Mouse (Mus musculus) stomach, postnatal 0 days (tissue): ENCODE results near the gene H60c. TPM values are rescaled to one million over a fixed set of nuclear protein-coding genes. Genes with fewer than 3 reads are reported as not detected.
A peak's percentile ranks its signal among the peaks of the same experiment; 100 is the strongest.
"Not testable (repeated sequence)": the region's sequence is repeated elsewhere in the genome, so short reads cannot be mapped to it uniquely, and the experiment has no call there.

Experiments used
- ATAC-seq: fragments of 200-750 bp; cut with Nextera tagmentation; 2 replicates; pipeline ENCODE4 v1.8.0; 2017; ENCODE audit not compliant: low FRiP score, low TSS enrichment
- DNase-seq: peaks from one replicate; pipeline ENCODE4 v3.0.0-alpha.2; 2016; ENCODE audit warnings: low spot score
- H3K27ac ChIP-seq: fragments of 300-500 bp; sonication (generic); replicated peaks from 2 replicates; pipeline ENCODE4 v1.5.1; 2014; ENCODE audit warnings: mild to moderate bottlenecking, control low read depth
- H3K27me3 ChIP-seq: fragments of 300-500 bp; sonication (generic); 2 replicates; pipeline ENCODE4 v1.6.1; 2014; ENCODE audit warnings: low read length; ENCODE audit not compliant: control insufficient read depth, insufficient read depth
- H3K36me3 ChIP-seq: fragments of 300-500 bp; sonication (generic); 2 replicates; pipeline ENCODE4 v1.6.1; 2014; ENCODE audit warnings: low read length, mixed read lengths; ENCODE audit not compliant: control insufficient read depth, insufficient read depth
- H3K4me1 ChIP-seq: fragments of 300-500 bp; sonication (generic); replicated peaks from 2 replicates; pipeline ENCODE4 v1.6.1; 2014; ENCODE audit warnings: antibody characterized with exemption; ENCODE audit not compliant: control insufficient read depth, insufficient read depth
- H3K4me2 ChIP-seq: fragments of 300-500 bp; sonication (generic); replicated peaks from 2 replicates; pipeline ENCODE4 v1.6.1; 2014; ENCODE audit warnings: low read depth, mild to moderate bottlenecking, control low read depth, moderate library complexity
- H3K4me3 ChIP-seq: fragments of 300-500 bp; sonication (generic); 2 replicates; pipeline ENCODE4 v1.5.1; 2014; ENCODE audit warnings: low read depth, low read length, control low read depth
- H3K9ac ChIP-seq: fragments of 300-500 bp; sonication (generic); 2 replicates; pipeline ENCODE4 v1.6.1; 2014; ENCODE audit warnings: mild to moderate bottlenecking, low read length, control low read depth, mixed read lengths
- H3K9me3 ChIP-seq: fragments of 300-500 bp; sonication (generic); 2 replicates; pipeline ENCODE4 v1.6.1; 2016; ENCODE audit warnings: low read length; ENCODE audit not compliant: control insufficient read depth
- CTCF ChIP-seq: IDR thresholded peaks from 2 replicates; pipeline ENCODE4 v1.5.1; 2016; ENCODE audit warnings: antibody characterized with exemption, low read depth, mild to moderate bottlenecking, moderate library complexity
- EP300 ChIP-seq: optimal IDR thresholded peaks from 2 replicates; pipeline ENCODE3; 2016; ENCODE audit warnings: antibody characterized with exemption
- WGBS: fragments of 180-500 bp; shearing (Covaris S2); extraction: QIAGEN DNeasy Blood & Tissue Kit; methylation state at CpG from one replicate; pipeline ENCODE4 v1.1.7; 2014; 5-methylcytosine and 5-hydroxymethylcytosine counted together
- polyA plus RNA-seq: library from polyadenylated mRNA; unstranded; fragments of >200 nt; fragmentation: Nextera tagmentation; extraction: Ambion mirVana; gene quantifications from 2 replicates; pipeline ENCODE4 v1.2.1, GENCODE M21; 2015

The H60c gene
- polyA plus RNA-seq, 1 experiment from 2014 or later = 5.7 TPM

- Histone ChIP-seq H3K4me3 (no peak overlapping the region), H3K36me3 (no peaks in the 10 kb centered on the region), H3K27ac (no peak overlapping the region), H3K4me2 (no peak overlapping the region), H3K9me3 (no peaks in the 10 kb centered on the region), H3K4me1 (no peaks in the 10 kb centered on the region), H3K9ac (no peak overlapping the region), H3K27me3 (no peaks in the 10 kb centered on the region)
- ATAC-seq (no peak), DNase-seq (no peak)
- TF ChIP-seq CTCF = no peak
- TF ChIP-seq EP300 = no peak
- 70% methylated on average over 3 of the region's 3 CpGs for WGBS
Observed at GRCm38 (mm10) chr10:3274065-3274464, 6.5 kb upstream of the H60c start.

GRCm38 (mm10) chr10:3271036-3271435 lies 3.5 kb upstream of the H60c start:
- DNase-seq (peak; percentile 55), ATAC-seq (peak; percentile 74)
- H3K9me3 ChIP-seq = no peaks in the 10 kb centered on the region
- H3K4me2 ChIP-seq = no peak overlapping the region
- H3K4me1 ChIP-seq = no peaks in the 10 kb centered on the region
- no peak overlapping the region for H3K27ac ChIP-seq
- peak; percentile 55 for TF ChIP-seq CTCF
- no peak for TF ChIP-seq EP300
- no peaks in the 10 kb centered on the region for H3K36me3 ChIP-seq
- no peaks in the 10 kb centered on the region for H3K27me3 ChIP-seq
- H3K9ac ChIP-seq = no peak overlapping the region
- no peak overlapping the region for H3K4me3 ChIP-seq
- whole genome bisulfite sequencing = 34% methylated on average over 3 of the region's 4 CpGs

GRCm38 (mm10) chr10:3266729-3267128 lies 842 bp downstream of the H60c start:
- H3K36me3 ChIP-seq = no peaks in the 10 kb centered on the region
- no peak for TF ChIP-seq CTCF
- no peak for TF ChIP-seq EP300
- H3K9ac ChIP-seq = no peak overlapping the region
- H3K27me3 ChIP-seq = no peaks in the 10 kb centered on the region
- H3K27ac ChIP-seq = no peak overlapping the region
- H3K4me3 ChIP-seq = no peak overlapping the region
- no peak overlapping the region for H3K4me2 ChIP-seq
- no peaks in the 10 kb centered on the region for H3K4me1 ChIP-seq
- ATAC-seq (no peak), DNase-seq (no peak)
- 64% methylated on average over 2 of the region's 2 CpGs for WGBS
- no peaks in the 10 kb centered on the region for H3K9me3 ChIP-seq

- TF ChIP-seq EP300 (no peak), CTCF (no peak)
- Histone ChIP-seq H3K4me2 (no peak overlapping the region), H3K4me3 (no peak overlapping the region), H3K27me3 (no peaks in the 10 kb centered on the region), H3K9me3 (no peaks in the 10 kb centered on the region), H3K9ac (no peak overlapping the region), H3K4me1 (no peaks in the 10 kb centered on the region), H3K36me3 (no peaks in the 10 kb centered on the region), H3K27ac (no peak overlapping the region)
- ATAC-seq (no peak), DNase-seq (no peak)
- WGBS = 73% methylated on average over 2 of the region's 2 CpGs
Observed at GRCm38 (mm10) chr10:3262784-3263183, 4.8 kb downstream of the H60c start.

GRCm38 (mm10) chr10:3257391-3257790 lies 10.2 kb downstream of the H60c start:
- no peak for DNase-seq
- Histone ChIP-seq H3K4me1 (no peaks in the 10 kb centered on the region), H3K9me3 (no peaks in the 10 kb centered on the region), H3K36me3 (no peaks in the 10 kb centered on the region), H3K4me2 (no peak overlapping the region), H3K4me3 (no peak overlapping the region), H3K27me3 (no peaks in the 10 kb centered on the region), H3K9ac (no peak overlapping the region), H3K27ac (no peak overlapping the region)
- ATAC-seq = no peak
- WGBS = 91% methylated on average over 3 of the region's 3 CpGs
- TF ChIP-seq CTCF (no peak), EP300 (no peak)

- DNase-seq, H3K4me3 ChIP-seq, H3K4me1 ChIP-seq, H3K27ac ChIP-seq, H3K27me3 ChIP-seq, H3K4me2 ChIP-seq, H3K9ac ChIP-seq, H3K9me3 ChIP-seq, ATAC-seq, H3K36me3 ChIP-seq: not testable (repeated sequence)
- 75% methylated on average over 5 of the region's 5 CpGs for WGBS
Observed at GRCm38 (mm10) chr10:3238436-3238835, 29.1 kb downstream of the H60c start.
